Mouse (Mus musculus) E14TG2a.4 (cell line): Measurements from ENCODE around the gene Axl.

ENCODE experiments used
- CTCF ChIP-seq: conservative IDR thresholded peaks from 2 replicates; pipeline ENCODE4 v1.5.1; 2014; ENCODE audit warnings: low read length
- POU5F1 ChIP-seq: IDR thresholded peaks from 2 replicates; pipeline ENCODE4 v1.6.1; 2014; ENCODE audit warnings: low read length, borderline replicate concordance

DNA sequence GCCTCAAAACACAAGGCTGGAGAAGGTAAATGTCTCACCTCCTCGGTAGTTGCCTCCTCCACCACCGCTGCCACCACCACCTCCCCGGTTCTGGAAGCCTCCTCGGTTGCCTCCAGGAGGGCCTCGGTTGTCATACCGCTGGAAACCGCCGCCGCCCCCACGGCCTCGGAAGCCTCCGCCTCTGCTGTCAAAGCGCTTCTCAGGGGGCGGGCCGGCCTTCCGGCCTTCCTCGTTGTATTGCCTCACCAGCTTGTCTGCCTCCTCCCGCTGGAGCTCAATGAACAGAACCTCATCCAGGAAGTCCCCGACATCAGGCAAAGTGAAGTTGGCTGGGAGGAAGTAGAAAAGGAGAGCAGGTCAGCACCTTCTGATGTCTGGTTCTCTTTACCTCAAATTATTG is 62.6 kb downstream of the Axl start:
- no peak for TF ChIP-seq CTCF
- TF ChIP-seq POU5F1: no peak
